Mouse (Mus musculus) thymus, adult 2 months (tissue): ENCODE measurements around the gene Crp.

Experiments
- CTCF ChIP-seq: fragments of 200-500 bp; IDR thresholded peaks from 2 replicates; pipeline ENCODE4 v1.5.1; 2012; ENCODE audit warnings: mild to moderate bottlenecking, control low read depth, low read length, moderate library complexity, borderline replicate concordance; ENCODE audit not compliant: control insufficient read depth, poor library complexity, insufficient read depth; ENCODE audit errors: extremely low read depth
- POLR2A ChIP-seq: fragments of 200-500 bp; IDR thresholded peaks from 2 replicates; pipeline ENCODE4 v1.6.1; 2012; ENCODE audit warnings: mild to moderate bottlenecking, low read length, control low read depth, moderate library complexity; ENCODE audit not compliant: control insufficient read depth, poor library complexity, insufficient read depth; ENCODE audit errors: extremely low read depth

GRCm38 (mm10) chr1:172711962-172712361 lies 14.1 kb downstream of the Crp start:
- TF ChIP-seq CTCF (no peak), POLR2A (no peak)
